Mouse (Mus musculus) olfactory bulb, adult 2 months (tissue): Measurements from ENCODE around the gene Ikzf1.

Source experiments
- CTCF ChIP-seq: fragments of 200-500 bp; IDR thresholded peaks from 2 replicates; pipeline ENCODE4 v1.5.1; 2012; ENCODE audit warnings: low read depth, mild to moderate bottlenecking, low read length, moderate library complexity; ENCODE audit not compliant: insufficient read depth
- POLR2A ChIP-seq: fragments of 200-500 bp; IDR thresholded peaks from 2 replicates; pipeline ENCODE4 v1.6.1; 2012; ENCODE audit warnings: mild to moderate bottlenecking, low read depth, low read length, moderate library complexity; ENCODE audit not compliant: insufficient read depth

DNA sequence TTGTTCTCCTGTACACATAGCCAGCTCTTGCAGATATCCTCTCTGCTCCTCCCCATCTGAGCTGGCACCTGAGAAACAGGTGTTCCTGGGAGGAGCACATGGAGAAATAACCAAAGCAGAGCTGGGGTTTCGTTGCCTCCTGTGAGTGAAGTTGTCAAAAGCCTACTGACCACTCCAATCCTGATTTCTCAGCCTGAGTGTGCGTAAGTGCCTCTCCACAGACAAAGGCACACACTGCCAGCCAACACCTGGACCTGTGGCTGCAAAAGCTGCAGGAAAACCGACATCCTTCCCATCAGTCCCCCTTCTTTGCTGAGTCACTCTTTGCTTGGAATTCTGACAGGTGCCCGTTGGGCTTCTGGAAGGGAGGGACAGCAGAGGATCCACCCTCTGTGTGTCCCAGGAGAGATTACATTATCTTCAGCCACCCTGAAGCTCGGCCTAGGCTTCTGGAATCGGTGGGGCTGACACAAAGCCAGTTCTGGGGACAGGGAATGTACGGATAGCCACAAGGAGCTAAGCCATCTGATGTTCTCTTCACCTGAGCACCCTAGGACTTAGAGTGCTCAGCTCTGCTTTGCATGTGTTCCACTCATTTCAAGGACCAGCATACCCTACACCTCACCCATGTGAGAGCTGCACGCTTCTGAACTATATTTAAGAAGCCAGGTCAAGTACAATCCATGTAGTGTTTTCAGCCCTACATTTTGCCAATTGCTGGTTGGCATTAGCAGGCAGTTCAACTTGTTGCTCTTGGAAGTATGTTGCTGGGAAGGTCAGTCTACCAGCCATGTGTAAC, 48.4 kb downstream of the Ikzf1 start:
- TF ChIP-seq CTCF, result no peak
- TF ChIP-seq POLR2A, result no peak
